Mouse (Mus musculus): ENCODE measurements at regions not wholly inside any gene's neighbourhood (a gene's known extent, or its start where the extent isn't known, plus 50 kb on each side); places are given as distances from the start of the nearest gene placed in this dataset.

GRCm38 (mm10) chr6:112091125-112091763 is 182.3 kb upstream of the Lmcd1 start:
- H3K27ac ChIP-seq (ENCODE audit: insufficient read depth, low read depth, low read length): no peak overlapping the region
- no peak for TF ChIP-seq POLR2A (IDR thresholded peaks at IDR 0.05; ENCODE audit: borderline replicate concordance, low read depth, low read length)
- TF ChIP-seq CTCF (IDR thresholded peaks at IDR 0.05; ENCODE audit: low read depth, low read length): no peak
- no peak overlapping the region for H3K4me3 ChIP-seq (ENCODE audit: insufficient read depth, low read length)
- H3K4me1 ChIP-seq (ENCODE audit: control insufficient read depth, insufficient read depth, low read length): no peaks in the 10 kb centered on the region

GRCm38 (mm10) chr6:112093300-112093699 is 180.3 kb upstream of the Lmcd1 start:
- no peaks in the 10 kb centered on the region for H3K4me1 ChIP-seq (ENCODE audit: control insufficient read depth, insufficient read depth, low read length)
- H3K27ac ChIP-seq (ENCODE audit: insufficient read depth, low read depth, low read length): no peak overlapping the region
- no peak for TF ChIP-seq CTCF (IDR thresholded peaks at IDR 0.05; ENCODE audit: low read depth, low read length)
- no peak overlapping the region for H3K4me3 ChIP-seq (ENCODE audit: insufficient read depth, low read length)

GRCm38 (mm10) chr6:112097699-112098098 is 175.9 kb upstream of the Lmcd1 start:
- Histone ChIP-seq H3K4me1 (ENCODE audit: control insufficient read depth, insufficient read depth, low read length) (no peaks in the 10 kb centered on the region), H3K4me3 (ENCODE audit: insufficient read depth, low read length) (no peak overlapping the region), H3K27ac (ENCODE audit: insufficient read depth, low read depth, low read length) (no peak overlapping the region)
- TF ChIP-seq CTCF (IDR thresholded peaks at IDR 0.05; ENCODE audit: low read depth, low read length): no peak

GRCm38 (mm10) chr6:112108651-112109050 is 164.9 kb upstream of the Lmcd1 start:
- TF ChIP-seq POLR2A (IDR thresholded peaks at IDR 0.05; ENCODE audit: borderline replicate concordance, low read depth, low read length) (no peak), CTCF (IDR thresholded peaks at IDR 0.05; ENCODE audit: low read depth, low read length) (no peak)

GRCm38 (mm10) chr6:112119180-112119579 is 154.4 kb upstream of the Lmcd1 start:
- Histone ChIP-seq H3K27ac (ENCODE audit: insufficient read depth, low read depth, low read length) (no peak overlapping the region), H3K4me1 (ENCODE audit: control insufficient read depth, insufficient read depth, low read length) (no peaks in the 10 kb centered on the region), H3K4me3 (ENCODE audit: insufficient read depth, low read length) (no peak overlapping the region)
- TF ChIP-seq POLR2A (IDR thresholded peaks at IDR 0.05; ENCODE audit: borderline replicate concordance, low read depth, low read length): no peak
- no peak for TF ChIP-seq CTCF (IDR thresholded peaks at IDR 0.05; ENCODE audit: low read depth, low read length)

More at GRCm38 (mm10) chr6:112108651-112109050, 164.9 kb upstream of the Lmcd1 start:
- H3K27ac ChIP-seq (ENCODE audit: insufficient read depth, low read depth, low read length): no peak overlapping the region
- no peaks in the 10 kb centered on the region for H3K4me1 ChIP-seq (ENCODE audit: control insufficient read depth, insufficient read depth, low read length)
- H3K4me3 ChIP-seq (ENCODE audit: insufficient read depth, low read length): no peak overlapping the region

- TF ChIP-seq POLR2A (IDR thresholded peaks at IDR 0.05; ENCODE audit: borderline replicate concordance, low read depth, low read length): no peak
- TF ChIP-seq CTCF (IDR thresholded peaks at IDR 0.05; ENCODE audit: low read depth, low read length): no peak; the same call in 1 of the 2 replicates
These were observed 140.0 kb upstream of the Lmcd1 start for GRCm38 (mm10) chr6:112133522-112133921.

GRCm38 (mm10) chr6:112152535-112153364 is 120.8 kb upstream of the Lmcd1 start:
- Histone ChIP-seq H3K4me3 (ENCODE audit: insufficient read depth, low read length) (no peak overlapping the region), H3K27ac (ENCODE audit: insufficient read depth, low read depth, low read length) (no peak overlapping the region), H3K4me1 (ENCODE audit: control insufficient read depth, insufficient read depth, low read length) (no peaks in the 10 kb centered on the region)
- TF ChIP-seq POLR2A (IDR thresholded peaks at IDR 0.05; ENCODE audit: borderline replicate concordance, low read depth, low read length): no peak
- TF ChIP-seq CTCF (IDR thresholded peaks at IDR 0.05; ENCODE audit: low read depth, low read length): no peak

More at GRCm38 (mm10) chr6:112133522-112133921, 140.0 kb upstream of the Lmcd1 start:
- no peak overlapping the region for H3K27ac ChIP-seq (ENCODE audit: insufficient read depth, low read depth, low read length)
- no peaks in the 10 kb centered on the region for H3K4me1 ChIP-seq (ENCODE audit: control insufficient read depth, insufficient read depth, low read length)
- no peak overlapping the region for H3K4me3 ChIP-seq (ENCODE audit: insufficient read depth, low read length)

GRCm38 (mm10) chr6:112167487-112167886 is 106.1 kb upstream of the Lmcd1 start:
- Histone ChIP-seq H3K27ac (ENCODE audit: insufficient read depth, low read depth, low read length) (no peak overlapping the region), H3K4me1 (ENCODE audit: control insufficient read depth, insufficient read depth, low read length) (no peaks in the 10 kb centered on the region), H3K4me3 (ENCODE audit: insufficient read depth, low read length) (no peak overlapping the region)
- TF ChIP-seq CTCF (IDR thresholded peaks at IDR 0.05; ENCODE audit: low read depth, low read length): no peak
- no peak for TF ChIP-seq POLR2A (IDR thresholded peaks at IDR 0.05; ENCODE audit: borderline replicate concordance, low read depth, low read length)

- H3K27ac ChIP-seq (ENCODE audit: insufficient read depth, low read depth, low read length): no peak overlapping the region
- TF ChIP-seq CTCF (IDR thresholded peaks at IDR 0.05; ENCODE audit: low read depth, low read length) (no peak), POLR2A (IDR thresholded peaks at IDR 0.05; ENCODE audit: borderline replicate concordance, low read depth, low read length) (no peak)
- no peaks in the 10 kb centered on the region for H3K4me1 ChIP-seq (ENCODE audit: control insufficient read depth, insufficient read depth, low read length)
- H3K4me3 ChIP-seq (ENCODE audit: insufficient read depth, low read length): no peak overlapping the region
These were observed 97.2 kb upstream of the Lmcd1 start for GRCm38 (mm10) chr6:112176344-112176743.

GRCm38 (mm10) chr6:112187636-112188035 is 85.9 kb upstream of the Lmcd1 start:
- Histone ChIP-seq H3K4me3 (ENCODE audit: insufficient read depth, low read length) (no peak overlapping the region), H3K27ac (ENCODE audit: insufficient read depth, low read depth, low read length) (no peak overlapping the region), H3K4me1 (ENCODE audit: control insufficient read depth, insufficient read depth, low read length) (no peaks in the 10 kb centered on the region)
- no peak for TF ChIP-seq POLR2A (IDR thresholded peaks at IDR 0.05; ENCODE audit: borderline replicate concordance, low read depth, low read length)
- no peak for TF ChIP-seq CTCF (IDR thresholded peaks at IDR 0.05; ENCODE audit: low read depth, low read length)
